Mouse (Mus musculus) neural tube, embryonic 10.5 days (tissue): ENCODE data around the gene Frmd5.

Experiments
- DNase-seq: peaks from one replicate; pipeline ENCODE4 v3.0.0-alpha.2; 2017; ENCODE audit warnings: low spot score; ENCODE audit errors: extremely low spot score

Gene Frmd5

DNA sequence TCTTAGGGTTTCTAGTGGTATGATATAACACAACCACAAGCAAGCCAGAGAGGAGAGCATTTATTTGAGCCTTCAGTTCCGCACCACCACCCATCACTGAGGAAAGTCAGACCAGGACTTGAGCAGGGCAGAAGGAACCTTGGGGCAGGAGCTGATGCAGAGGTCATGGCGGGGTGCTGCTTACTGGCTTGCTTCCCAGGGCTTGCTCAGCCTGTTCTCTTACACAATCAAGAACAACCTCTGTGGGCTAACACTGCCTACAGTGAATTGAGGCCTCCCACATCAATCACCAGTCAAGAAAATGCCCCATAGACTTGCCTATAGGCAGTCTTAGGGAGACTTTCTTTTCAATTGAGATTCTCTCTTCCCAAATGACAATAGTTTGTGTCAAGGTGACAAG is 118.8 kb downstream of the Frmd5 start:
- DNase-seq, result no peak

DNA sequence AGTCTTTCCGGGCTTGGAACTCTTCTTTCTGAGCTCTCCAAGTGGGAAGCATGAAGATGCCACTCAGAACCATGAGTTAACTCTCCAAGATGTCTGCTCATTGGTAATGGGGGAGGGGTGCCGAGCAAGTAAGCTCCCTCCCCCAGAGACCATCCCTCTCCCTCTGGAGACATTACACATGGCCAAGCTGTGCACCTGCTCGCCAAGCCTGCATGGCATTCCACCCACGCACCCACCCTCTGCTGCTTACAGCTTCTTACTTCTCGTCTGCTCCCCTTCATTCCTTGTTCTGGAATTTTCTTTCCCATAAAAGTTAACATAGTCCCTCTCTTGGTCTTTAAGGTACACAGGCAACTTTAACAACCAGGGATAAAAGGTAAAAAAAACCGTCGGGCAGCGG is 123.3 kb downstream of the Frmd5 start:
- no peak for DNase-seq

DNA sequence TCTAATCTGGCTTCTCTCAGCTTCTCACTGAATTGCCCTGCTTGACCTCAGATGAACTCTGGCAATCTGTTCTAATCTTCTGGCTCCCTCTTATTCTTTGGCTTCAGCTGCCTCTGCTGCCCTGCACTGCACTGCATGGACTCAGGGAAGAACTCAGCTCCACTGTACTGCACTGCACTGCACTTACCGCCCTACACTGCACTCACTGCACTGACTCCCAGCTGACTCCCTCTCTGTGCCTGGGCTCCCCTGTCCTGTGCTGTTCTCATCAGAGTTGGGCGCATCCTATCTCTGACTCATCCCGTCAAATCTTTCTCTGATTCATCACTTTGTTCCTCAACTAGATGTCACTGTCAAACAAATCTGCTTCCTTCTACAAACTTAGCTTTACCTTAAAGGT is 124.5 kb downstream of the Frmd5 start:
- no peak for DNase-seq

DNA sequence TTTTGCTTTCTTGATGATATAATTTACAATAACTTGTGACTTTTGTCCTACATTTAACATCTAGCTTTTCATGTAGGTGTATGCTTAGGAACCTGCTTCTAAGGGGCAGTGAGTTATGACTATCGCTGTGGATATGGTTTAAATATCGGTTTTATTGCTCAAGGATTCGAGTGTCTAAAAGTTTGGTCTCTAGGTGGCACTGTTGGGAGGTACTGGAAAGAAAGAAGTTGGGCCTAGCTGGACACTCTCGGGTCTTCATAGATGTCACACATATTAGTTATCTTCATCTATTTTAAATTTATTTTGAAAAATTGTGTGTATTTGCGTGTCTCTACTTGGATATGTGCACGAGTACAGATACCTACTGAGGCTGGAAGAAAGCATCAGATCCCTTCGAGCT is 127.2 kb downstream of the Frmd5 start:
- no peak for DNase-seq

DNA sequence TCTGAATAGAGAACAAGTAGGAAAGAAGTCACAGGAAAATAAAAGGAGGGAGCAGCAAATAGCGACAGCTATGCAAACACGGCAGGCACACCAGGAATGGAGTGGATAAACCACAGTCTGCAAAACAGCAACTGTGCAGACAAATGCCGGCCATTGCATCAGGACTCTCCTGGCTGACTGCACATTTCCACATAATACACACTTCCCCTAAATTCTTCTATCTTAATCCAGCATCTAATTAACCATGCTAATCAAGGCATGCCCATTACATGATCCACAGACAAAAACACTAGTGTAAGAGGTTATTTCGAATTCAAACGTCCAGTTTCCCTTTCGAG is 129.3 kb downstream of the Frmd5 start:
- DNase-seq, result no peak

DNA sequence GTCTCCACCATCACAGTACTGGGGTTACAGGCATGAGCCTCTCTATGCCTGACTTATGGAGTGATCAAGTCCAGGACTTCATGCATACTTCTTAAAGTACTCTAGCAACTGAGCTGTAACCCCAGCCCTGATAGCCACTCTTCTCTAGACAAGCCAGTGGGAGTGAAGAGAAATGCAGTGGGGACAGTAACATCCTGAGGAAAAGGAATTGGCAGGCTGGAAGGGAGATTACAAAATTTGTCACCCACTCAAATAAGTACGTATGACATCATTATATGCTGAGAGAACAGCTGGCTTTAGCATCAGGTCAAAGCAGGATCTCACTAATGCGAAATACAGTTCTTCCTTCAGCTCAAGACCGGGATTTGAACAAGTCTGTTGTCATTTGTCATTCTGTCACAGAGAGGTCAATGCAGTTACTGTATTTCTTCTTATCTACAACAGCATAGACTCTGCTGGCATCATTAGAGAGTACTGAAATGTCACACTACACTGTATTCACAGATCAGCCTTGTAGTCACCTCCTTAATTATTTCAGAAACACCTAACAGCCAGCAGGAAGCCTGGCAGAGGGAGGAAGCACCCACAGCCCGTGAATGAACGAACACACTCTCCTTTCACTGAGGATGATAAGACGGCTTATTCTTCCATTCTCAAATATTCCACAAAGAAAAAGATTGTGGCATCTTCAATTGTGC is 129.8 kb downstream of the Frmd5 start:
- no peak for DNase-seq

DNA sequence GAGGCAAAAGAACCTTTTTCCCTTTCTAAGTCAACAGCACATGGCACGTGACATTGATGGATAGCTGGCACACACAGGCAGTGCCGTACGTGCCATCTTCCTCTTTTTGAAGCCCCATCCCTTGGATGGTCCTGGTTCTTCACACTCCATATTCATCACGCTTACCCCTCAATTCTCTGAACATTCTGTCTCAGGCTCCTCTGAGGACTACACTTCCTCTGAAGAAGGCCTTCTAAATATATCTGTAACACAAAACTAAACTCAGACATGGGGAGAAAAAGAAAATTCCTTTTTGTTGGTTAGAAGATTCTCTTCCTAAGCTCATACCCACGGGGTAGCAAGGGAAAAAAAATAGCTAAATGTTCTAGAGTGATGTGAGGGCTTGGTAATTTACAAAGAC is 131.0 kb downstream of the Frmd5 start:
- DNase-seq, result no peak

DNA sequence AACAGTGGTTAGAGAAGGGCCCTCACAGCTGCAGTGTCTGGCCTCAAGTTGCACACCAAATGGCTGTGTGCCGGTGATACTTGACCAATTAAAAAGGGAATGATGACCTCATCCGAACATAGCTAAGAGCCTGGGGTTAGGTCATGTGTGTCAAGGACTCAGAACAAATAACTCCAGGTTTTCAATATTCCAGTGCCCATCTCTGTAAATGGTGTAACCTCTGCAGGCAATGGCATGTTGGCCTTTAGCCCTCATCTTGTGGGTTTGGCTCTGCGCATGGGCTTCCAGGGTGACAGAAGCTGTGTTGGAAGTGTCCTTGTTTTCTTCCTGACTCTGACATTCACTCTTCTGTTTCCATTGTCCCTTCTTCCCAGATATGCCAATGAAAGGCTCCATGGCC is 131.8 kb downstream of the Frmd5 start:
- DNase-seq, result no peak

DNA sequence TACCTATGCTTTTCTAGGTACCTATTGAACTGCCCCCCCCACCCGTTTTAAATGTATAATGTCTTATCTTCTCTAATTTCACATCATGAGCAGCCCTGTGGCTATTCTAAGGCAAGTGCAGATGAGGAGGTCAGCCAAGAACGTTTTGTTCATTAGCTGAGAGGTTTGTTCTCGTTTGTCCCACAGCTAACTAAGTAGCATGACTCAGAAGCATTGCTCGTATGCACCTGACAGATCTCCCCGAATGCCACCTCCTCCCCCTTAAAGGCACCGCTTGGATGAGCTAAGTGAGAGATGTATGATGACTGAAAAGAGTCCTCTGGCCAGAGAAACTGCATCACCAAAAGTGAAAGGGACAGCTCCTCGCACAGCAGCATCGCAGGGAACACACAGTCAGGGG is 132.7 kb downstream of the Frmd5 start:
- no peak for DNase-seq

DNA sequence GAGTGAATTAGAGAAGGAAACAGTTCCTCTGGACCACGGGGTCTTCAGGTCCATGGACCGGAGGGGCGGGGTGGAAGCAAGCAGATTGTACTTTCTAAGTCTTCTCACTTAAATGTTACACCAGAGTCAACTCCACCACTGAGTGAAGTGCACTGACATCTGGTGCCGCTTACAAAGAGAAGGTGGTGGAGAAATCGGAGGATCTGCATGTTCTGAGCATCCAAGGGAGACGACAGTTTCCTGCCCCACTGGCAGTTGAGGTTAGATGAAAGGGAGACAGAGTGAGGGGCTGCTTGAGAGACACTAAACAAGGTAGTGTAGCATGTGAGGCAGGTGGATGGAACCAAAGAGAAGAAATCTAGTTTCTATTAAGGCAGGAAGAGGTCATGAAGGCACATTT is 137.0 kb downstream of the Frmd5 start:
- DNase-seq, result no peak

DNA sequence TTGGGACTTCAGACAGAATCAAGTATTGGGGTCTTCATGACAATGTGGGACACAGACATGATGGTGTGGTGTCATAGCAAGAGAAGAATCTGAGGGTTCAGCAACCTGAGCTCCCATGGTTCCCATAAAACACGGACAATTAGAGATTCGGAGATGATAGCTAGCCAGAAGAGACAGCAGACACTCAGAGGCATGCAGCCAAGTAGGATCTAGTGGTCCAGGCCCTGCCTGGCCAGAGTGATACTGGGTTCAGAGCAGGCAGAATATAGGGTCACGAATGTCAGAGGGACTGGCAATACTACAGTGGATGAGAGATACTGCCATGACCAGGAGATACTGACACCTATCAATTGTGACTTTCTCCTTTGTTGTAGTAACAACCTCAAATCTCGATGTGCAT is 138.6 kb downstream of the Frmd5 start:
- DNase-seq, result no peak

DNA sequence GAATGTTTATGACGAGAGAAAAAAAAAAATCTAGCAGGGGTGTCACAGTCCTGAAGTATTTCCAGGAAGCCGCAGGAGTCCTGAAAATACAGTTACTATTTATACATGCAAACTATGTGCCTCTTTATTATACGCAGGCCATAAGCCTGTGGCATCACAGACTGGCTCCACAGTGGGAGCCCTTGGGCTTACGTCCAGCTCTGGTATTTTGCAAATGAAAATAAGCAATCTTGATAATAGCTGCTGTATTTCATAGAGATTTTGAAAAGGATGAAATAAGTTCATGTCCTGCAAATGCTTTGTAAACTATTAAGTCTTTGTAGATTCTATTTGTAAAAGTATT is 145.8 kb downstream of the Frmd5 start:
- no peak for DNase-seq

DNA sequence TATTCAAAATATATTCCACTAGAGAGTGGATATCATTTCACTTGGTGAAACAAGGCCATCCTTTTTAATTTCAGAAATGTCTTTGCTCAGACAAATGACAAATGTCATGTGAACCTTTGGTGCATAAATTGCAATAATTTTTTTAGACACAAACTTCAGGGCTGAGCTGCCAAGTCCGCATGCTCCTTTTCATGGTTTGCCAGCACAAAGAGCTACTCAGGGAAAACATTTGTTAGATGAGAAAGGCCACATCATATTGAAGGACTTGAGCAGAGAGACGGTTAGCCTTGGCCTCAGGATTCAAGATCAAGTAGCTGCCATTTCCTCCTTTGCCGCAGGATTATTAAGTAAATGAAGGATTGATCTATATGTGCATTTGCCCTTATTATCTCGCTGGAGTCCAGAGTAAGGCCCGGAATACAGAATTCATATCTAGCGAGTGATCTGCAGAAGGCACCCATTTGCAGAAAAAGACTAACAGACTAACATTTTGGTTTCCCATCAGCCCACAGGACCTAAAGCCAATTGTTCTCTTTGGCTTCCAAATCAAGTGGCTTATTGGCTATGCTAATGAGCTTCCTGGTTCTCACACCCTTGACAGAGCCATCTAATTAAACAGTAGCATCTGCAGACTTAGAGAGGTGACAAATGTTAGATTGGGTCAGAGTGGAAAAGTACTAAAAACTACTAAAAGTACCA is 146.3 kb downstream of the Frmd5 start:
- no peak for DNase-seq

DNA sequence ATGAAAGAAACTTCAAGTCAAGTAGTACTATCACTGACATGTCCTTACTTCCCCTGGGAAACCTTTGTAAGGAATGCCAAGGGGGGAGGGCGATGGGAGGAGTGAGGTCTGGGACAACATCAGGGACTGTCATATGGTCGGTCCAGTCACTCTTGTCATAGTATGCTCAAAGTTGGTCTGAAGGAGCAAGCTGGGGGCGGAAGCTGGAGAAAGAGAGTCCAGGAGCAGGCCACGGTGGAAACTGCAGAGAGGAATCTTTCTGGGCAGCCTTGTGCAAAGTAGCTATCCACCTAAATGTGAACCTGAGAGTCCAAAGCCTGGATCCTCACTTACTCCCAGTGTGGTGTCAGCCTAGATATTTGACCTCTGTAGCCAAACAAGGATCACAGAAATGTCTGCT is 147.5 kb downstream of the Frmd5 start:
- no peak for DNase-seq

DNA sequence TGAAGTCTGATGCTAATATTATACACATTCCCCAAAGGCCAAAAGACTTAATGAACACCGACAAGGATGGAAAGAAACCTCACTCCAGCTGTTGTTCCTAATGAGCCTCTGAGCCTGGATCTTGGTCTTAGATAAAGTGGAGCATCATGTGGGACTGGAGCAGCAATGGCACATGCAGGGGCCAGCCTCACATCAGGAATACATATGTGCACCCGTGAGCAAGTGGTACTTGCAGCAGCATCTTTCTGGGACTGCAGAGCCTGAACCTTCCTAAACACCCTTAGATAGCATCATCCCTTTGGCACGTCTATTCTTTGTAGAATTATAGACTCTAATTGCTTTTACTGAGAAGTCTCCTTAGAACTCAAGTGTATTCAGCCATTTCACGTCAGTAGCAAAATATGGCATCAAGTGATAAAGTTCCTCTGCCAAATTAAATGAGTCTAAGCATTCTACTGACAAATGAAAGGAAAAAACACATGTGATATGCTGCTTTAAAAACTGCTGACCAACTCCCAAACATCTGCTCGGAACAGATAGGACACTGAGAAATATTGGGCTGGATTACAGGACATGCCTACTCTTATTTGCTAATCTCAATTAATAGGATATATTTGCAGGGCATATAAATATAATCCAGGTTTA is 148.6 kb downstream of the Frmd5 start:
- DNase-seq, result no peak

DNA sequence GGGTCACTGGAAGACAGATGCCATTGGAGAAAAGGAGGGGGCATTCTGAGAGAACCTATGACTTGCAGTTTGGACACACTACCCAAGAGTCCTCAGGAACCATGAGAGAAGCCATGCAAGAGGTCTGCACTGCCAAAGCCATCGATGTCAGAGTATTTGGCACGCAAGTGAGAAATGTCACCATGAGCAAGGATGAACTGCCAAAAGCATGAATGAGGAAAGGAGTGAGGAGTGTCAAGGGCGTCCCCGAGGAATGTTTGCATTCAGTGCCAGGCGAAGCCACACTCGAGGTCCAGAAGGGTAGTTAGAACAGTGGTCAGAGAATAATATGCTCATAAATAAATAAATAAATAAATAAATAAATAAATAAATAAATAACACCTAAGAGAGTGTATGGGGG is 150.9 kb downstream of the Frmd5 start:
- DNase-seq, result no peak

DNA sequence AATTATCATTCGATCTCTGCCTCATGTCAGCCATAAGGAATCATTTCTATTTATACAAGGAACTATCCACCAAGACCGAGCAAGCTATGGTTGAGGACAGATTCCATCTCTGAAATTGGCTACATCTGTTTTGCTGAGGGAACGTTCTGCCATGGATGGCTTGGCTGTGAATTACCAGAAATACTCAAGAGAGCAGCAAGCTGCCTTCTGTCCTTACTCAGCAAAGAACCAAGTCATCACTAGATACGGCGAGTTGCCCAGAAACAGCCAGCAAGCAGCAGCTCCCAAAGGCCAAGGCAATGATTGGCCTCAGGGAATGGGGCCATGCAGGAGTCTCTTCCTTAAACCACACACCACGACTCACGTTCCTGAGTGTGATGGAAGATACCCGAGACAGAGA is 151.8 kb downstream of the Frmd5 start:
- DNase-seq, result no peak

DNA sequence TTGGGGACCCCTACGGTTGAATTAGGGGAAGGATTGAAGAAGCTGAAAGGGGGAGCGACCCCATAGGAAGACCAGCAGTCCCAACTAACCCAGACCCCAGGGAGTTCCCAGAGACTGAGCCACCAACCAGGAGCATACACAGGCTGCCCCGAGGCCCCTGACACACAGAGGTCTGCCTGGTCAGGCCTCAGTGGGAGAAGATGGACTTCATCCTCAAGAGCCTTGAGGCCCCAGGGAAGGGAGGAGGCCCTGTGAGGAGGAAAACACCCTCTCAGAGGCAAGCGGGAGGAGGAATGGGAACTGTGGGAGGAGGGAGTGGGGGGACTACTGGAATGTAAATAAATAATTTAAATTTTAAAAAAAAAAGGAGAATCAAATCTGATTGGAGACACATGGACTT is 160.4 kb downstream of the Frmd5 start:
- no peak for DNase-seq

DNA sequence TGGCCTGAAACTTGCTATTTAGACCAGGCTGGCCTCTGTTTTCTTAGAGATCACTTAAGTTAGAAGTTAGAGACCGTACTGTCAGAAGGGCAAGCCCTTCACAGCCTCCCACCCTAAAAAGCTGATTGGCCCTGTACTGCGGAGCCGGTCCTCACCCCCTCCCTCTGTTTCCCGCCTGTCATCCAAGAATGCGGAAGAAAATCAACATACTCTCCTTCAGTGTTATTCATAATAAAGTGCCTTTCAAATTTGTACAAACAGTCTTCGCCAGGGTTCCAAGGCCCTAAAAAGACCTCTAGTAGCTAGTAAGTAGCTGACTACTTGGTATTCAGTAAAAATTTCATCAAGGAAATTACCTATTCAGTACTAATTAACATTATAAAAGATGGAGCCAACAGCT is 164.0 kb downstream of the Frmd5 start:
- no peak for DNase-seq

DNA sequence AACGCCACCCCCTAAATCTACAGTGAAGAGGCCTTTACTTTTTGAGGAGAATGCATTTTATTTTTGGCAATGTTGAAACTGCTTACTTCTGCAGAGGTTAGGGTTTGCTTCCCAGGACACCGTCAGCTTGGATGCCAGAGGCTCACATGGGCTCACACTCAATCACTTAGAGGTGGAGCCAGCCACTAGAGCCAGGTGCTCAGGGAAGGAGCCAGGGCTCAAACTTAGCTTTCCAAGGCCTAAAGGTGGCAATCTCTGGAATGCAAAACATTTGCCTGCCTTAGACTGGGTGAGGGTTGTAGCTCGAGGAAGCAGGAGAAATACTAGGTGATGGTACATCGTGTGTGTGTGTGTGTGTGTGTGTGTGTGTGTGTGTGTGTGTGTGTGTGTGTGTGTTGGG is 174.8 kb downstream of the Frmd5 start:
- DNase-seq, result no peak

DNA sequence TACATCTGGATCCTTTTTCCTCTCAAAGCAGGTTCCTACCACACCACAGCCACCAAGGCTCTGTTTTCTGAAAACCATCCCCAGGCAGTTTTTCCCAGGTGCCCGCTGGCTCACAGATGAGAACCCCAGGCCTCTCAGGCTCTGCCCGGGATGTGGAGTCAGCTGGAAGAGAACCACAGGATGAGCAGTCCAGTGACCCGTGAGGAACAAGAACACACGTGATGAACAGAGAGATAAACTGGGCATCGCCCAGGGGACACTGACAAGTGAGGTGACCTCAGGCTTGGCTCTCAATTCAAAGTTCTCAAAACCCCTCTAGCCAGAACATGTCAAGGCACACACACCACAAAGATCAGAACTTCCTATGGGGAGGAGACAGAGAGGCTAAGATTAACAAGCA is 176.6 kb downstream of the Frmd5 start:
- no peak for DNase-seq

DNA sequence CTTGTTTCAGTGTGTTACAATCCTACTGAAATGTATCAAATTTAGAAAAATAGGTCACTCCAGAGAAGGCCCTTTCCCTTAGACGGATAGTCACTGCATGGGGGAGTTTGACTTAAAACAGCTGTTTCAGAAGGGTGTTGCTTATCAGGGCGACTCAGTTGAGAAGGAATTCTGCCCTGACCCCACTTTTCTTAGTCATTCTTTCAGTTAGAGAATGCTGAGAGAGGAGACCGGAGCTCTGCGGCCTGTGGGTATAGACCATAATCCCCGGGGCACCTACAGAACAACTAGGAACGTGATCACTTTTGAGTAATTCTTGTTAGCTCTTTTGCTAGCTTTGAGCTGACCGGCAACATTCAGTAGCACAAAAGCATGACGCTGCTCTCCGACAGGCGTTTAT is 178.6 kb downstream of the Frmd5 start:
- DNase-seq, result no peak

DNA sequence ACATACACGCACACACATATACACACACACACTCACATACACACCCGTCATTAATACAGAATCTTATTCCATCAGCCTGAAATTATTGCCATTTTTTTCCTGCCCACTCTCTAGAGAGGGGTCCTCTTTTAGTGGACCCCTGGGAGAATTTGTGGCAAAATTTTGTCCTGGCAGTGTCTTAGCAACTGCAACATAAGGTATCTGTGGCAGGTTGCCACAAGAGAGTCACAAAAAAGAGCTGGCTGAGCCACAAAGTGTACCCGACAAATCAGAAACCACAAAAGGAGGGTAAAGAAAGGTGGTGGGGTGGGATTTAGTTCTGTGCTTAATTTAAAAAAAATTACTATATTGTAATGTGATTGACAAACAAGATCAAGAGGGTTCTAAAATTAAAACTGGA is 181.0 kb downstream of the Frmd5 start:
- no peak for DNase-seq
